ENCODE assay signal across 33 mouse cellular contexts in genomic region chr14:48164917-48165316, GRCm38 (mm10).
"Had no signal": no experiment of that assay in that cellular context is flagged by ENCODE, and none has a peak within 500 bp of the region (broad histone marks: within the 10 kb centered on the region; RNA-seq: fewer than 3 reads in every experiment).

No protein-coding gene starts in this region.

- ATAC-seq: hindbrain, embryonic 16.5 days; hindbrain, postnatal 0 days; inflammation-experienced regulatory T-cells, adult 6 months; intestine, postnatal 0 days had no signal

- H3K4me2 ChIP-seq: heart, embryonic 12.5 days; heart, embryonic 13.5 days; heart, embryonic 15.5 days; hindbrain, embryonic 12.5 days; hindbrain, embryonic 13.5 days; hindbrain, embryonic 14.5 days; hindbrain, embryonic 15.5 days; kidney, embryonic 15.5 days had no signal

- H3K9ac ChIP-seq: heart, embryonic 12.5 days; heart, embryonic 13.5 days; heart, embryonic 15.5 days; hindbrain, embryonic 12.5 days; hindbrain, embryonic 13.5 days; hindbrain, embryonic 14.5 days; hindbrain, embryonic 15.5 days; kidney, embryonic 15.5 days had no signal

- H3K9me3 ChIP-seq: heart, embryonic 10.5 days; heart, embryonic 12.5 days; heart, embryonic 13.5 days; heart, embryonic 15.5 days; hindbrain, embryonic 12.5 days; hindbrain, embryonic 13.5 days; hindbrain, embryonic 15.5 days; kidney, embryonic 15.5 days had no signal

- DNase-seq: heart, postnatal 10 days; heart, postnatal 14 days; heart, postnatal 36 days; heart, postnatal 4 days; kidney, adult 11 months; kidney, adult 18-20 months; kidney, adult 2 months; kidney, adult 8-10 months; kidney, adult 9 months; kidney, postnatal 10 days; kidney, postnatal 14 days; kidney, postnatal 25 days; kidney, postnatal 36 days; kidney, postnatal 4 days; layer of hippocampus, adult 9-11 months; layer of hippocampus, postnatal 36 days had no signal

- H3K4me1 ChIP-seq: hindbrain, embryonic 15.5 days had no signal

- H3K27me3 ChIP-seq: hindbrain, embryonic 12.5 days; hindbrain, embryonic 13.5 days; hindbrain, embryonic 15.5 days; kidney, embryonic 15.5 days had no signal

- H3K27ac ChIP-seq: heart, embryonic 10.5 days; heart, embryonic 13.5 days; heart, embryonic 15.5 days; hindbrain, embryonic 10.5 days; hindbrain, embryonic 12.5 days; hindbrain, embryonic 13.5 days; hindbrain, embryonic 14.5 days; hindbrain, embryonic 15.5 days; hindbrain, postnatal 0 days; kidney, embryonic 15.5 days; kidney, postnatal 0 days; layer of hippocampus, adult 2 months; left cerebral cortex, adult 2 months had no signal

- H3K4me3 ChIP-seq: heart, embryonic 10.5 days; heart, embryonic 12.5 days; heart, embryonic 13.5 days; heart, embryonic 15.5 days; hindbrain, embryonic 10.5 days; hindbrain, embryonic 12.5 days; hindbrain, embryonic 13.5 days; hindbrain, embryonic 15.5 days; kidney, embryonic 15.5 days; layer of hippocampus, adult 2 months; left cerebral cortex, adult 2 months had no signal

- H3K36me3 ChIP-seq: heart, embryonic 12.5 days; heart, embryonic 13.5 days; heart, embryonic 15.5 days; hindbrain, embryonic 12.5 days; hindbrain, embryonic 15.5 days had no signal
